Mouse (Mus musculus) neural tube, embryonic 11.5 days (tissue): ENCODE data around the gene Gm6526. TPM values are rescaled to one million over a fixed set of nuclear protein-coding genes. Genes with fewer than 3 reads are reported as not detected.
"Not testable (repeated sequence)": the region's sequence is repeated elsewhere in the genome, so short reads cannot be mapped to it uniquely, and the experiment has no call there.

ENCODE experiments used
- ATAC-seq: fragments of 200-750 bp; cut with Nextera tagmentation; 2 replicates; pipeline ENCODE4 v1.8.0; 2017; ENCODE audit warnings: moderate number of reproducible peaks, mild to moderate bottlenecking, moderate TSS enrichment, moderate library complexity; ENCODE audit not compliant: insufficient read depth, low FRiP score, low TSS enrichment
- DNase-seq: peaks from one replicate; pipeline ENCODE4 v3.0.0-alpha.2; 2015; ENCODE audit warnings: low spot score
- H3K27ac ChIP-seq: fragments of 300-500 bp; sonication (generic); 2 replicates; pipeline ENCODE4 v1.5.1; 2014; ENCODE audit warnings: low read depth, mild to moderate bottlenecking, low read length
- H3K27me3 ChIP-seq: fragments of 300-500 bp; sonication (generic); 2 replicates; pipeline ENCODE4 v1.6.1; 2014; ENCODE audit warnings: mild to moderate bottlenecking, low read length, mixed read lengths; ENCODE audit not compliant: control insufficient read depth, insufficient read depth
- H3K36me3 ChIP-seq: fragments of 300-500 bp; sonication (generic); 2 replicates; pipeline ENCODE4 v1.6.1; 2014; ENCODE audit warnings: mild to moderate bottlenecking, low read length, moderate library complexity, mixed read lengths; ENCODE audit not compliant: control insufficient read depth, insufficient read depth
- H3K4me1 ChIP-seq: fragments of 300-500 bp; sonication (generic); 2 replicates; pipeline ENCODE4 v1.6.1; 2014; ENCODE audit warnings: low read length, mixed read lengths; ENCODE audit not compliant: control insufficient read depth, insufficient read depth
- H3K4me2 ChIP-seq: fragments of 300-500 bp; sonication (generic); 2 replicates; pipeline ENCODE4 v1.6.1; 2014; ENCODE audit warnings: low read depth, mild to moderate bottlenecking, moderate library complexity
- H3K4me3 ChIP-seq: fragments of 300-500 bp; sonication (generic); 2 replicates; pipeline ENCODE4 v1.5.1; 2014; ENCODE audit warnings: low read depth, low read length
- H3K9ac ChIP-seq: fragments of 300-500 bp; sonication (generic); 2 replicates; pipeline ENCODE4 v1.6.1; 2014; ENCODE audit warnings: mild to moderate bottlenecking, low read length
- H3K9me3 ChIP-seq: fragments of 300-500 bp; sonication (generic); 2 replicates; pipeline ENCODE4 v1.6.1; 2016; ENCODE audit warnings: low read length; ENCODE audit not compliant: control insufficient read depth
- WGBS: fragments of 180-500 bp; shearing (Covaris S2); extraction: QIAGEN DNeasy Blood & Tissue Kit; methylation state at CpG from one replicate; pipeline ENCODE4 v1.1.7; 2014; 5-methylcytosine and 5-hydroxymethylcytosine counted together
- polyA plus RNA-seq: library from polyadenylated mRNA; unstranded; fragments of >200 nt; fragmentation: Nextera tagmentation; extraction: Ambion mirVana; gene quantifications from 2 replicates; pipeline ENCODE4 v1.2.1, GENCODE M21; 2014

The Gm6526 gene
- polyA plus RNA-seq: not detected in 2 replicates

DNA sequence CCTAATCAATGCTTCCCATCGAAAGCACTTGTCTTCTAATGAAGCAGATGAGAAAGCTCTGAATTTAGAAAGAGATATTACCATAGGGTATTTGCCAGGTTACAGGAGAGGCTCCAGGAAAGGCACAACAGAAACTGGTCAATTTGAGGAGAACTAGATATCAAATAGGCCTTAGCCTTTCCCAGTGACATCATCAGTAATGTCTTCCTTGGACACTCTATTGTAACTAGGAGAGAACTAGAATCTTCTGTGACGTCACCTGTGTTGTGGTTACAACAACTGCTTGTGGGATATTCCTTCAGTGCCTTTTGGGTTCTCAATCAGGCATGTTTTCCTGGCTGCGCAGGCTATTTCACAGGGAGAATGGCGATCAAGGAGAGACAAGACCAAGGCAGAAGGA, at the start of gene Gm6526:
Gene Gm6526 (plus strand): TSS at position 301 of the 400 bp plus-strand sequence.
- DNase-seq, H3K9ac ChIP-seq, H3K36me3 ChIP-seq, H3K9me3 ChIP-seq, H3K4me2 ChIP-seq, H3K27me3 ChIP-seq, ATAC-seq, H3K4me1 ChIP-seq, H3K27ac ChIP-seq, H3K4me3 ChIP-seq: not testable (repeated sequence)
- WGBS: 90% methylated on average over 4 of the region's 4 CpGs

DNA sequence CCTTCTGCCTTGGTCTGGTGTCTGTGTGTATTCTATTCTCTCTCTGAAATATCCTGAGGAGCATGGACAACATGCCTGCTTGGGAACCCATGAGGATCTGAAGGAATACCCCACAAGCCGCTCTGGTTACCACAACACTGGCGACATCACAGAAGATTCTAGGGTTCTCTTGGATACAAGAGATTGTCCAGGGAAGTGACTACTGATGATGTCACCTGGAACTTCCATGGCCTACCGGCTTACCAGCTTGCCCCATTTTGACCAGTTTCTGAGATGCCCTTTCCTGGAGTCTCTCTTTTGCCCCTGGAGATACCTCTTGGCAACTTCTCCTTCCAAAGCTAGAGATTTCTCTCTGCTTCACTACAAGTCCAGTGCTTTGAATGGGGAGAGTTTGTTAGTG, 20.3 kb upstream of the Gm6526 start, which contains the start of gene Gm16506:
Gene Gm16506 (minus strand): TSS at position 101 of the 400 bp plus-strand sequence.
- H3K27me3 ChIP-seq, ATAC-seq, DNase-seq, H3K4me2 ChIP-seq, H3K9me3 ChIP-seq, H3K4me3 ChIP-seq, H3K36me3 ChIP-seq, H3K4me1 ChIP-seq, H3K9ac ChIP-seq, H3K27ac ChIP-seq: not testable (repeated sequence)
- WGBS: 100% methylated on average over 1 of the region's 3 CpGs

DNA sequence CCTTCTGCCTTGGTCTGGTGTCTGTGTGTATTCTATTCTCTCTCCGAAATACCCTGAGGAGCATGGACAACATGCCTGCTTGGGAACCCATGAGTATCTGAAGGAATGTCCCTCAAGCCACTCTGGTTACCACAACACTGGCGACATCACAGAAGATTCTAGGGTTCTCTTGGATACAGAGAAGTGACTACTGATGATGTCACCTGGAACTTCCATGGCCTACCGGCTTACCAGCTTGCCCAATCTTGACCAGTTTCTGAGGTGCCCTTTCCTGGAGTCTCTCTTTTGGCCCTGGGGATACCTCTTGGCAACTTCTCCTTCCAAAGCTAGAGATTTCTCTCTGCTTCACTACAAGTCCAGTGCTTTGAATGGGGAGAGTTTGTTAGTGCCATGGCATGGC, 37.0 kb downstream of the Gm6526 start, which contains the start of gene Gm8180:
Gene Gm8180 (minus strand): TSS at position 101 of the 400 bp plus-strand sequence.
- H3K36me3 ChIP-seq, DNase-seq, H3K27ac ChIP-seq: not testable (repeated sequence)

DNA sequence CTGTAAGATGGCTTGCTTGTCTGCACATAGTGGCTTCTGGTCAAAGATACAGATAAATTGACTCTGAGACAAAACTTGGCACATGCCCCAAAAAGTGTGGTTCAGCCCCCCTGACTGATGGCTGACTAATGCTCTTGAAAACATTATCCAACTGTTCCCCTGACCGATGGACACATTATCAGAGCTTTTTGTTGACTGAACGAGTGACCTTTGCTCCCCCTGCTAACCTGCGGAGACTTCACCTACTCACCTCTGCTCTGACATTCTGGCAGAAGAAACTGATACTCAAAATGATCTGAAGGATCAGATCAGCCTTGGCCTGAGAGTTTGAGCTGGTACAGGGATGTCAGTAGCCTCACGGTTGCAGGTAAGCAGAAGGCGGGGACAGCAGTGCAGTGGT, 46.1 kb downstream of the Gm6526 start:
- H3K4me3 ChIP-seq, H3K27ac ChIP-seq, H3K9me3 ChIP-seq, H3K4me1 ChIP-seq, H3K4me2 ChIP-seq, H3K36me3 ChIP-seq, H3K27me3 ChIP-seq, ATAC-seq, DNase-seq, H3K9ac ChIP-seq: not testable (repeated sequence)
- 78% methylated on average over 5 of the region's 5 CpGs for WGBS

More for the DNA sequence above, 37.0 kb downstream of the Gm6526 start, which contains the start of gene Gm8180:
- H3K4me2 ChIP-seq, H3K4me3 ChIP-seq, ATAC-seq, H3K9me3 ChIP-seq, H3K27me3 ChIP-seq, H3K4me1 ChIP-seq, H3K9ac ChIP-seq: not testable (repeated sequence)
- WGBS: 93% methylated on average over 3 of the region's 3 CpGs

DNA sequence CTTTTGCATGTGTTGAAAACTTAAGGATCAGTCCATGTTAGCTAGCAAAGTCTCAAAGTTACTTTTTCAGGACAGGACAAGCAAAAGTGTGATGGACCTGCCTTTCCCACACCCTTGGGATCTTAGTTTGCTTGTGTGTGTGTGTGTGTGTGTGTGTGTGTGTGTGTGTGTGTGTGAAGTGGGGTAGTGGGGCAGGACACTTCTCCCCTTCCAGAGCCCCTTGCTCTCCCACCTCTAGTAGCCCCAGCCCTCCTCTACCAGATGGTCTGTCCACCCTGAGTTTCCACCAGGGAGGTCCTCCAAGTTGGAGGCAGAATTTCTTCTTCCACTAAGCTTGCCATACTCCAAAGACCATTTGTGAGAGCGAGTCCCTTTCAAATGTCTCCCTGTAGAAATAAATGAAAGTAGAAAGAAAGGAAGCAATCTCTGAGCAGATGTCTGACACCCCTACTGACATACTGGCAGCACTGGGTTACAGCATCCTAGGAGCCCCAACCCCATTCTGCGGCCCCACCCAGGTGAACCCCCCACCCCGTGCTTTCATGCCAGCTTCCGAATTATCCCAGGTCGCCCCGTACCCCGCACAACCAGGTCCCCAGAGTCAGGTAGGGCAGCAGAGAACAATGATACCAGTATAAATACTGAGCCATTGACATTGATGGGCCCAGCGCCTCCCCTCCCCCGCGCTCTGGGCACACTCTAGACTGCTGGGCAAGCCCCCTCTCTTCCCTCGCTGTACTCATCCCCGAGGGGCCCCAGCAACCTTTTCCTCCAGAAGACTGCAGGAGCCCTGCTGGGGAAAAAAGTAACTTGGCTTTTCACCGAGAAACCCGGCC, 48.6 kb downstream of the Gm6526 start:
- no peak; the same call in 1 of the 2 replicates for ATAC-seq
- Histone ChIP-seq H3K9ac (no peak overlapping the region), H3K9me3 (no peaks in the 10 kb centered on the region), H3K36me3 (no peaks in the 10 kb centered on the region), H3K4me1 (no peaks in the 10 kb centered on the region), H3K4me3 (no peak overlapping the region), H3K27ac (no peak overlapping the region), H3K27me3 (no peaks in the 10 kb centered on the region), H3K4me2 (peak overlapping the region; percentile 29; the same call in 1 of the 2 replicates)
- 14% methylated on average over 14 of the region's 14 CpGs for WGBS
- peak; percentile 10 for DNase-seq

DNA sequence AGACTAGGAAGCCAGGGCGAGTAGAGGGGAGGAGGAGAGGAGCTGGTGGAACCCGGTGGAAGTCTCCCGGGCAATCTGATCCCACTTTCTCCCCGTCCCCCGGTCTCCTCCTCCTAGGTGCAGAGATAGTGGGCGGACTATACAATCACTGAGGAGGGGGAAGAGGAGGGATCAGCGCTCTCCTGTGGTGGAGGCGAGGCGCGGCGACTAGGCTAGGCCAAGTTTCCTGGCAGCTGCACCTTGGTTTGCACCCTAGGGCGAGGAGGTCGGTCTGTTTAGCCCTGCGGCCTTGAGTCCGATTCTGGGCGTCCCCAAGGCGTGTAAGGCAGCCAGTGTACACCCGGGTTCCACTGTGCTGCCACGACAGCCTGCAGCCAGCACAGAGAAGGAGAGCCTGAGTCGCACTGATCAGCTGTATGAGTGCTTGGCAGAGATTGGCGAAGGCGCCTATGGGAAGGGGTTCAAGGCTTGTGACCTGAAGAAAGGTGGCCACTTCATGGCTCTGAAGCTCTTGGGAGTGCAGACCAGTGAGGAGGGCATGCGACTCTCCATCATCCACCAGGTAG, 49.3 kb downstream of the Gm6526 start:
- H3K9me3 ChIP-seq, H3K4me1 ChIP-seq, H3K36me3 ChIP-seq, H3K4me3 ChIP-seq, H3K27me3 ChIP-seq, H3K9ac ChIP-seq, H3K27ac ChIP-seq: not testable (repeated sequence)
- H3K4me2 ChIP-seq: peak overlapping the region; percentile 29; the same call in 1 of the 2 replicates
- peak; percentile 11 for DNase-seq
- 11% methylated on average over 22 of the region's 23 CpGs for WGBS
- ATAC-seq: peak; percentile 55; the same call in 1 of the 2 replicates

DNA sequence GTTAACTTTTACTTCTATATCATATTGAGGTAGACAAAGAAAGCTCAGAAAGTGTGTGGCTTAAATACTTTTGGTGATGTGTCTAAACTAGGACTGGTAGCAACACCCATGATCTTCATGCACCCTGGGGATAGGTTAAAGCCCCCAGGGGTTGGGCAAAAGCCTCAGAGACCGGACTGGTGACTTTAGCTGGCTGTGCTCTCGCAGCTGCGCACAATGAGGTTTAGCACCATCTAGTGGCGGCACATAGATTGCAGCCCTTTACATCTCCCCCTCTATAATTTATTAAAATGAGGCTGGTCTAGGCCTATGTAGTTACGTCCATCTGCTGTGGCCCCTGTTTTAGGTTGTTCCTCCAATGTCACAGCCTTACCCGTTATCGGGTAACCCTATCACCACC, 56.8 kb downstream of the Gm6526 start:
- H3K9me3 ChIP-seq, H3K9ac ChIP-seq, H3K27me3 ChIP-seq, H3K4me3 ChIP-seq, DNase-seq, H3K27ac ChIP-seq, H3K36me3 ChIP-seq, ATAC-seq, H3K4me1 ChIP-seq, H3K4me2 ChIP-seq: not testable (repeated sequence)
- 15% methylated on average over 7 of the region's 7 CpGs for WGBS
